Mouse (Mus musculus) CH12.LX (cell line): ENCODE measurements around the gene Olfr830. TPM values are rescaled to one million over a fixed set of nuclear protein-coding genes. Genes with fewer than 3 reads are reported as not detected.
"Not testable (repeated sequence)": the region's sequence is repeated elsewhere in the genome, so short reads cannot be mapped to it uniquely, and the experiment has no call there.

ENCODE experiments used
- DNase-seq: peaks from one replicate; pipeline ENCODE4 v3.0.0-alpha.2; 2013; ENCODE audit errors: extremely low read depth
- H3K27ac ChIP-seq: 2 replicates; pipeline ENCODE4 v1.5.1; 2012; ENCODE audit warnings: low read depth, mild to moderate bottlenecking, control low read depth, moderate library complexity; ENCODE audit not compliant: insufficient read depth
- H3K27me3 ChIP-seq: replicated peaks from 2 replicates; pipeline ENCODE3; 2012; ENCODE audit warnings: inconsistent platforms
- H3K36me3 ChIP-seq, 2 experiments: replicated peaks in 1 of 2; 2 replicates each; pipeline versions ENCODE3 to v1.6.1; 2012; ENCODE audit warnings: inconsistent platforms in 1 of 2, low read length in 1 of 2, mild to moderate bottlenecking in 1 of 2, mixed read lengths in 1 of 2, moderate library complexity in 1 of 2; ENCODE audit not compliant: control insufficient read depth in 1 of 2, insufficient read depth in 1 of 2
- H3K4me1 ChIP-seq, 2 experiments: 2 replicates each; pipeline ENCODE4 v1.6.1; 2012; ENCODE audit warnings: inconsistent platforms in 1 of 2, moderate library complexity in 1 of 2; ENCODE audit not compliant: insufficient read depth in 2 of 2, control insufficient read depth in 1 of 2
- H3K4me2 ChIP-seq: 2 replicates; pipeline ENCODE4 v1.6.1; 2012; ENCODE audit warnings: low read depth, mild to moderate bottlenecking, control low read depth; ENCODE audit not compliant: poor library complexity, insufficient read depth, severe bottlenecking
- H3K4me3 ChIP-seq, 3 experiments: fragments of 150-350 bp in 1 of 3; sonication (generic) in 1 of 3; replicated peaks in 1 of 3; 2 replicates each; pipeline versions ENCODE3 to v1.5.1; 2011 to 2012; ENCODE audit warnings: low read depth in 2 of 3, low read length in 2 of 3, mild to moderate bottlenecking in 2 of 3, moderate library complexity in 2 of 3, control low read depth in 1 of 3, improper control_type of control experiment in 1 of 3, inconsistent platforms in 1 of 3, mixed read lengths in 1 of 3; ENCODE audit not compliant: poor library complexity in 1 of 3
- H3K79me2 ChIP-seq: replicated peaks from 2 replicates; pipeline ENCODE4 v1.6.1; 2012; ENCODE audit warnings: mild to moderate bottlenecking, moderate library complexity; ENCODE audit not compliant: control insufficient read depth, poor library complexity, insufficient read depth, severe bottlenecking; ENCODE audit errors: extremely low read depth
- H3K9ac ChIP-seq: 2 replicates; pipeline ENCODE4 v1.6.1; 2012; ENCODE audit warnings: low read depth, mild to moderate bottlenecking, control low read depth, moderate library complexity; ENCODE audit not compliant: insufficient read depth
- H3K9me3 ChIP-seq: replicated peaks from 2 replicates; pipeline ENCODE3; 2012; ENCODE audit warnings: low read length, inconsistent platforms, mixed read lengths
- dilution Hi-C: fragments of 300-500 bp; cut with MboI; formaldehyde crosslinking; loops from 2 replicates; pipeline ENCODE4 v1.14.3; 2020; ENCODE audit warnings: low sequenced_read_pairs; ENCODE audit not compliant: extremely low pct_unique_long_range_greater_than_20kb, extremely low pct_ligation_motif_present
- in situ Hi-C: fragments of 300-500 bp; cut with MboI; formaldehyde crosslinking; loops from 3 replicates; pipeline ENCODE4 v1.14.3; 2019; ENCODE audit warnings: low sequenced_read_pairs, low pct_ligation_motif_present, low pct_unique_long_range_greater_than_20kb, mixed read lengths
- polyA plus RNA-seq: library from polyadenylated mRNA; unstranded; fragments of >175 nt; gene quantifications from 2 replicates; pipeline ENCODE4 v1.2.1, GENCODE M21; 2012; ENCODE audit warnings: low read depth; ENCODE audit not compliant: insufficient read length
- total RNA-seq, 2 experiments: library from RNA; depleted of rRNA; stranded (reverse); fragments of 300-350 nt in 1 of 2; fragments of >200 nt in 1 of 2; gene quantifications; 2 replicates each; pipeline ENCODE4 v1.2.3; 2012 to 2014

Olfr830 gene
- total and polyA plus RNA-seq, 3 experiments = not detected

DNA sequence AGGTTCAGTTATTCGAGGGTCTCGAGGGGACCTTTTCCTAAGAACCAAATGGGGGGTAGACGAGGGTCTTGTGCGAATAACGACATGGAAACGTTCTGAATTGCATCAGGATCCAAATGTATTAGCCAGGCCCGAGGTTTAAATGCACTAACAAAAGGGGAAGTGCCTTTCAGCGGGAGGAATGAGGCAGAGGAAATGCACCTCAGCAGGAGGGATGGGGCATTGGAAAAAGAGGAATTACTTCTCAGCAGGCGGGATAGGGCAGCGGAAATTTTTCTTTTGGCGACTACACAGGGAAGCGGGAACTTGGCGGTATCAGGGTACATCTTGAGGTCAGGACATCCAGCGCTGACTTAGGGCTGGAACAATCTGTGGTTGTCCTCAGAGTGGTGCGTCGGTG lies 53.4 kb downstream of the Olfr830 start:
- H3K4me2 ChIP-seq = not testable (repeated sequence)

More for the DNA sequence above, 53.4 kb downstream of the Olfr830 start:
- H3K4me1 ChIP-seq, H3K27me3 ChIP-seq, in situ Hi-C loops, H3K79me2 ChIP-seq, dilution Hi-C loops, H3K9ac ChIP-seq, H3K9me3 ChIP-seq, H3K36me3 ChIP-seq, H3K27ac ChIP-seq, DNase-seq, H3K4me3 ChIP-seq: not testable (repeated sequence)

Other genes with a start within 250 kb of the Olfr830 start
- gene Muc16, start 200.2 kb upstream of the Olfr830 start, total RNA-seq (2012; rRNA removed) = not detected in 2 replicates
- gene Muc16, start 200.2 kb upstream of the Olfr830 start, total RNA-seq (2014; rRNA removed) = not detected in 2 replicates
- not detected in 2 replicates for gene Muc16, start 200.2 kb upstream of the Olfr830 start, polyA plus RNA-seq
- not detected in 2 replicates for gene Olfr24, start 110.7 kb upstream of the Olfr830 start, total RNA-seq (2012; rRNA removed)
- not detected in 2 replicates for gene Olfr24, start 110.7 kb upstream of the Olfr830 start, total RNA-seq (2014; rRNA removed)
- gene Olfr24, start 110.7 kb upstream of the Olfr830 start, polyA plus RNA-seq = not detected in 2 replicates
- gene Olfr828, start 55.2 kb upstream of the Olfr830 start, total RNA-seq (2012; rRNA removed) = not detected in 2 replicates
- not detected in 2 replicates for gene Olfr828, start 55.2 kb upstream of the Olfr830 start, total RNA-seq (2014; rRNA removed)
- not detected in 2 replicates for gene Olfr828, start 55.2 kb upstream of the Olfr830 start, polyA plus RNA-seq
- not detected in 2 replicates for gene Olfr829, start 19.8 kb upstream of the Olfr830 start, total RNA-seq (2012; rRNA removed)
- not detected in 2 replicates for gene Olfr829, start 19.8 kb upstream of the Olfr830 start, total RNA-seq (2014; rRNA removed)
- gene Olfr829, start 19.8 kb upstream of the Olfr830 start, polyA plus RNA-seq = not detected in 2 replicates
- not detected in 2 replicates for gene Olfr832, start 62.4 kb downstream of the Olfr830 start, total RNA-seq (2012; rRNA removed)
- not detected in 2 replicates for gene Olfr832, start 62.4 kb downstream of the Olfr830 start, total RNA-seq (2014; rRNA removed)
- gene Olfr832, start 62.4 kb downstream of the Olfr830 start, polyA plus RNA-seq = not detected in 2 replicates
- not detected in 2 replicates for gene Olfr834, start 113.3 kb downstream of the Olfr830 start, total RNA-seq (2012; rRNA removed)
- not detected in 2 replicates for gene Olfr834, start 113.3 kb downstream of the Olfr830 start, total RNA-seq (2014; rRNA removed)
- gene Olfr834, start 113.3 kb downstream of the Olfr830 start, polyA plus RNA-seq = not detected in 2 replicates
- gene Olfr835, start 158.0 kb downstream of the Olfr830 start, total RNA-seq (2012; rRNA removed) = not detected in 2 replicates
- gene Olfr835, start 158.0 kb downstream of the Olfr830 start, total RNA-seq (2014; rRNA removed) = not detected in 2 replicates
- not detected in 2 replicates for gene Olfr835, start 158.0 kb downstream of the Olfr830 start, polyA plus RNA-seq
- gene Olfr836, start 245.7 kb downstream of the Olfr830 start, total RNA-seq (2012; rRNA removed) = not detected in 2 replicates
- gene Olfr836, start 245.7 kb downstream of the Olfr830 start, total RNA-seq (2014; rRNA removed) = not detected in 2 replicates
- gene Olfr836, start 245.7 kb downstream of the Olfr830 start, polyA plus RNA-seq = not detected in 2 replicates